Mouse (Mus musculus) layer of hippocampus, adult 18-20 months (tissue): ENCODE data around the gene Tmem104. TPM values are rescaled to one million over a fixed set of nuclear protein-coding genes. Genes with fewer than 3 reads are reported as not detected.

Source experiments
- DNase-seq, 2 experiments: peaks; one replicate each; pipeline ENCODE4 v3.0.0; 2022; ENCODE audit warnings: low spot score in 2 of 2
- total RNA-seq, 2 experiments: library from RNA; stranded (reverse); gene quantifications; 2 replicates each; pipeline ENCODE4 v1.2.3; 2021

The Tmem104 gene
- total RNA-seq, 2 experiments from 2014 or later: 16.7 to 17.7 TPM

- DNase-seq: no peak
These were observed 10.3 kb downstream of the Tmem104 start for GRCm38 (mm10) chr11:115197558-115197957.

DNA sequence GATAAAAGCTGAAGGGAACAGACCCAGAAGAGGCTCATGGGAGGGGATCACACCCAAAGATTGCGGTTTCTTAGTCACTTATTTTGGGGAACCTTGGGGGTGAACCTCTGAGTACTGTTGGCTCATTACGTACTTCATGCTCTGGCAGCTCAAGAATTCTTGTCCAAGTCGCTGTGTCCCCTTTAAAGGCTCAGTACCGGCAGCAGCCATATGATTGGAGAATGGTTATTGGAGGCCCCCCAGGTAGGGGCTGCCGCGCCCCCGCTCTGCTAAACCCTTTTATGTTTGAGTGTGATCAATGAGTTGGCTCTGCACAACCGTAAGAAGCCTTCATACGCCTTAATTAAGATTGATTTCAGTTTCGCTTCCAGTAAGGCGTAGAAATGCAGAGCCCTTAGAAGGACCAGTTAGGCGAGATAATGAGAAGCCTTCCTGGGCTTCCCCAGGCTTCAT is 11.7 kb downstream of the Tmem104 start:
- no peak for DNase-seq

DNA sequence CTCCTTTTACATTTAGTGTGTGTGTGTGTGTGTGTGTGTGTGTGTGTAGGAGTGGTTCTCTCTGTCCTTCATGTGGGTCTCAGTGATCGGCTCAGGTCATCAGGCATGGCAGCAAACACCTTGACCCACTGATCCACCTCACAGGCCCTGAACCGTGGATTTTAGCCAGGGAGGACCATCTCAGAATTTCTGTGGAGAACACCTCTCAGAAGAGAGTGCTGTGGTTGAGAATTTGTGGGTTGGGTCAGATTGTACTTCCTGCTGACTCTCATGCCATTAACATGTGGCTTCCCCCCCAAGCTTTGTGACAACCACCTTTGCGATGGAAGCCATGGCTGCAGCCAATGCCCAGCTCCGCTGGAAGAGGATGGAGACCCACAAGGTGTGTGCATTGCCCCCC is 13.2 kb downstream of the Tmem104 start:
- DNase-seq: no peak

DNA sequence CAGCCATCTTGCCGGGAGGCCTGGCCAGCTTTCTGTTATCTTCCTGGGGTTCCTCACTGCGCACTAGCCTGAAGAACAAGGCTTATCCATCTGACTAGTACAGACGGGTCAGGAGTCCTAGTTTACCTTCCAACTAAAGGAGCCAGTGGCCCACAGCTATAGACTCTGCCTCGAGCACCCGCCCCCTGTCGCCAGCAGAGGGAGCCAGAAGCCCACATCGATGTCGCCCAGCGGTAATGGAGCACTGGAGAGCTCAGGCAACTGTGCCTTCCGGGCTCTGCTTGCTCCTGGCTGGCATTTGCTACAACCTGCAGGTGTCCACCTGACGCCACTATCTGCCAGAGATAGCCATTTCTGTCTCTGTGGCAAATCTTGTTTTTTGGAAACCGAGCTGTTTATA is 15.0 kb downstream of the Tmem104 start:
- peak; percentile 76 to 89 for DNase-seq

DNA sequence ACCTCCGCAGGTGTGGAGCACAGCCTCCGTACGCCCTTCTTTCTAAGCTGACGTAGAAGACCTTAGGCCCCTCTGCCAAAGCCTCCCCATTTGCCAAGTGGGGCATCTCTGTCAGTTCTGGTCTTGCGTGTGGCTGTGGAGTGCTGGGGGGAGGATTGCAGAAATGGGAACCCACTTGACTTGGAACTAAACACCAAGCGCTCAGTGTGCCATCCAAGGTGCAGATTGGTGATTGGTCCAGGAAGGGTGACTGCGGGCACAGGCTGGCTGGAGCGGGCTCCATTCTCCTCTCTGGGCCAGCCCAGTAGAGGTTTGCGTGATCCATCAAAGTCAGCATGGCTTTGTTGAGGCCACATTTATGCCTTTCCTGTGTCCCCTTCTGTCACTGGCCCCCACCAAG is 15.5 kb downstream of the Tmem104 start:
- no peak for DNase-seq

- DNase-seq: no peak
These were observed 20.8 kb downstream of the Tmem104 start for GRCm38 (mm10) chr11:115208126-115208525.

DNA sequence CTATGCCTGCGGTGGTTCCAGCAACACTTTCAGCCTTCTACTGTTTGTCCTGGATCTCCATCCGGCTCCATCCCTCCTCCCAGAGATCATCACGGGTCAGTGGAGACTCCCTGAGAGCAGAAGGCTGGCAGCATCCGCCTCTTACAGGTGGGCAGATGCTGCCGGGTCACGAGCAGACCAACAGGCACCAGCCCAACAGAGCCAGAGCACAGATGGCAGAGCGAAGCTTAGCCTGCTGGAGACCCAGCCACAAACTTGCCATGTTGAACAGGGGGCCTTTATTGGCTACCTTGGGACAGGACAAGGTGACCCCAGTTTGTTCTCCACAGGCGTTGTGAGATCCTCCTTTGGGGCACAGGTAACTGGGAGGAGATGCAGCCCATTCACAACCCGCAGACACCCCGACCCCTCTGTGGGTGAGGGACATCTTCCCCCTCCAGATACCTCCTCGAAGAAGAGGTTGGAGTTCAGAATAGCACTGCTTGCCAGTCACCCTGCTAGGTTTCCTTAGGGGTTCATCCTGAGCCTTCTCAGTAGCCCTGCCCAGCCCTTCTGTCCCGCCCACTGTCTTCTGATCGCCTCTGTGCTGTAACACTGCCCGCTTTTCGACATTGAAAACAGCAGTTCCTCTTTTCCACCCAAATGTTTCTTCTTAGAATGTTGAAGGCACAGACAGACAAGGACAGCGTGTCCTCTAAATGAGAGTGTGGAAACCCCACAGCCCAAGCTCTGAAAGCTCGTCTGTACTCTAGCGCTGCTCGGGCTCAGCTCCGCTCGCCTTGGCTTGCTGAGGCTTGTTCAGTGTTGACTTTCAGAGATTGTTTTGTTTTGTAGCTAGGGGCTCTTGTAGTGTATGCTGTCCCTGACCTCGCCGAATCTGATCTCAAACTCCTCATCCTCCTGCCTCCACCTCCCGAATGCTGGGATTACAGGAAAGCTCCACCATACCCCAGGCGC is 21.8 kb downstream of the Tmem104 start:
- DNase-seq: no peak

GRCm38 (mm10) chr11:115209958-115210357 is 22.7 kb downstream of the Tmem104 start:
- no peak for DNase-seq

- DNase-seq: no peak
These were observed 24.8 kb downstream of the Tmem104 start for GRCm38 (mm10) chr11:115212116-115212515.

GRCm38 (mm10) chr11:115215123-115215522 is 27.8 kb downstream of the Tmem104 start:
- no peak for DNase-seq

DNA sequence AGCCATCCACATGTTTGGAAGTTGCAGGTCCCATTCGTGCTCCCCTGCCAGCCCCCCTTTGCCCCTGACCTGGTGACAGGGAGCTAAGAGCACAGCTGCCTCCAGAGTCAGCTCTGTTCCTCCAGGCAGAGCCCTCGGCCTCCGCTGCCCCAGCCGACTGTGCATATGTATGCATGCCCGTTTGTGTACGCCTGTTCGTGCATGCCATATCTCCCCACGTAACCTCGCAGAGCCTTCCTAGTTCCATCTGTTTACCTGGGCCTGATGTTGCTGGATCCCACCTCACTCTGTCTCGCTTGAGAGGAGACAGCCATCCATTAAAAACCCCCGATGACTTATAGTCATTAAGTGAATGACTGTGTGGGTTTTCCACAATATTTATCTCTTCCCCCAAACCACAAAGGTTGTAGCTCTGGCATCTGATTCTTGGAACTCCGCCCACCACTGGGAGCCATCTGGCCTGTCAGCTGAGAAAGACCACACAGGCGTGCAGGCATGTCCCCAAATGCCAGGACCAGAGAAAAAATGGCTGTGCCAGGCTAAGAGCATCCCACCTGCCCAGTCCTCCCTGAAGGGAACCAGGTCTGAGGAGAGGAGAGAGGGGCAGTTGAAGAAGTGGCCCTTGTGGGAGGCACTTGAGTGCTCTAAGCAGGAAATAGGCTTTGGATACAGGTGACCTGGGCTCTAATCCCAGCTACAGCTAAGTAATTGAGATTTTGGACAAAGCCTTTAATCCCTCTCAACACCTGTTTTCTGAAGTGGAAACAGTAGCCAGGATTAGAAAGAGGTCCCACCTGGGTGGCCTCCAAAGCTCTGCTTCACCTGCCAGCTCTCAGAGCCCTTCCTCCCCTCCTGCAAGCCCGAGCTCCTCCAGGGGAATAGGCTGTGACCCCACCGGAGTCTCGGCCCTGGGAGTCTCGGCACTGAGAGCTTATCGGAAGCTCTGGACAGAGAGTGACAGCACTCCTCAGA is 30.4 kb downstream of the Tmem104 start:
- DNase-seq: peak in 1 of 2 experiments; percentile 60

DNA sequence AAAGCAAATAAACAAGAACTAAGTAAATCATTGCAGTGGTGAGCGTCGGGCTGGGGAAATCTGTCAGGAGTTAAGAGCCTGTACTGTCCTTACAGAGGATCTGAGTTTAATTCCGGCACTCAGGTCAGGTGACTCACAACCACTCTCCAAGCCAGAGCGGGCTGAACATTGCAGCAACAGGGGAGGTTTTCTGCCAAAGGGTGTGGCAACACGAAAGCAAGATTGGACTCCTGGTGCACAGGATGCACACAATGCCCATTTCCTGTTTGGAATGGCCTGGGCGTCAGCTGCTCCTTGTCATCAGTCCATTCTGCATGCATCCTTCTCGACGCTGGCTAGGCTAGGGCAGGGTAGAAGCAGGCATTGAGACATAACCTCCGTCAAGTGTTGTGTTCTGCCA is 32.0 kb downstream of the Tmem104 start:
- DNase-seq: no peak

DNA sequence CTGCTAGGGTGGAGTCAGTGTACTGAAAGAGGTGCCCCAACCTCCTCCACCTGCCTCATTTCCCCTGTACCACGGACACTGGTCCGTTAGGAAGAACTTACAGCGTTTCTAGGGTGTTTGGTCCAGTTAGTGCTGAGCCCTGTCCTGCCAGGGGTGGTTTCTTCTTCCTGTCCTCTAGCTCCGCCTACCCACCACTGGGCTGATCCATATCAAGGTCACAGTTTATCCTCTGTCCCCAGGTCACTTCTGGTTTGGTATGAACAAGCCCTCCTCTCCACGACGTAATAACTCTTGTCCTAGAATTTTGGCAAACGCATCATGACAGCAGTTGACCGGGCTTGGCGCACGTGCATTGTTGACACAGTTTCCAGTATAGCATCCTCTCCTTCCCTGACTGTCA is 32.4 kb downstream of the Tmem104 start:
- DNase-seq: no peak

- DNase-seq: no peak
These were observed 34.8 kb downstream of the Tmem104 start for GRCm38 (mm10) chr11:115222077-115222476.

DNA sequence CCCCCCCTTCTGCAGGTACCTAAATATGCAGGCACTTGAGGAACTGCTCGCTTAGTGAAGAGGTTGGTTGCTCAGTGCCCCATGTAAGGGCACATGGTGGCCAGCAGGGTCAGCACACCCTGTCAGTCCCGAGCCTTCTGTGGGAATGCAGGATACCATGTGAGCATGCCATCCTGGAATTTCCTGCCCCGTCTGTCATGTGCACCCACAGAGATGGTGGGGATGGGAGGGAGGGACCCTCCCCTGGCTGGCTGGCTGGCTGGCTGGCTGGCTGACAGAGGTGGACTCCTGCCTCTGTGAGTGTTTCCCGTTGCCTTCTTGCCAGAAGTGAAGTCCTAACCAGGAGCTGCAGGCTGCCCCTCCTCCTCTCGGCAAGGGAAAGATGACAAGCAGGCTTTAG is 35.3 kb downstream of the Tmem104 start:
- DNase-seq: no peak

GRCm38 (mm10) chr11:115223451-115223850 is 36.2 kb downstream of the Tmem104 start:
- no peak for DNase-seq

DNA sequence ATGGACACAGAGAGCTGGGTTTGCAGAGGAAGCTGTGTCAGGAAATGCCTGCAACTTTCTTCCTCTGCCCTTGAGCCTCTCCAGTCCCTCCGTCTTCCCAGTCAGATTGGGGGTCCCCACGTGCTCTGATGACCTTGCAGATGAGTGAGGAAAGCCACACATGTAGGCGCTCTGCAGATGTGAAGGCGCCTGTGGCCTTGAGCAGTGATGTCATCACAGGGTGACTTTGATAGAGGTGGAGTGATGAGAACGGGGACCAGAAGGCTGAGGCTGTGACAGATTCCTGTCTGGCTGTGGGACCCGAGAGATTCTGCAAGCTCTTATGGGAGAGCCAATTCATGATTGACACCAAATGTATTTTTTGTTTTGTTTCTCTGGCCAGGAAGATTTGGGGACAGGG is 36.6 kb downstream of the Tmem104 start:
- DNase-seq: no peak

GRCm38 (mm10) chr11:115224889-115225288 is 37.6 kb downstream of the Tmem104 start:
- peak in 1 of 2 experiments; percentile 64 for DNase-seq

GRCm38 (mm10) chr11:115225301-115225700 is 38.0 kb downstream of the Tmem104 start:
- DNase-seq: peak in 1 of 2 experiments; percentile 43

GRCm38 (mm10) chr11:115226811-115227491 is 39.7 kb downstream of the Tmem104 start:
- DNase-seq: peak in 1 of 2 experiments; percentile 38

DNA sequence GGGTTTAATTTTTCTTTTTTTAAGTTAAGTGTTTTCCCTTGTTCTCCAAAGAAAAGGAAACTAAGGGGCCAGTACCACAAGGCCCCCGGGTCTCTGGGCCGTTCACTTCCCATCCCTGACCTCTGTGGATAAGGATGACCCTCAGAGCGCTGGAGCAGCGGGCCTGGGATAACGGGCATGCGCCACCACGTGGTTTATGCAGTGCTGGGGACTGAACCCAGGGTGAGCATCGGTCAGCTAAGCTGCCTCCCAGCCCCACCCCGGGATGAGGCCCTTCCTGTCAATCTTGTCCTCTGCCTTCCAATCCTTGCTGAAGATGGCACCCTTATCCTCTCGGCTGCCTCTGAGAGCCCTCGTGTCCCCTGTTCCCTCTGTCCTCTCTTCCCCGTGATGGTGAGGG is 40.4 kb downstream of the Tmem104 start:
- DNase-seq: no peak
